Mouse (Mus musculus) myocyte (in vitro differentiated cells): ENCODE results near the gene Bloc1s2.

Experiments used
- CEBPB ChIP-seq: IDR thresholded peaks from 2 replicates; pipeline ENCODE4 v1.6.1; 2011; ENCODE audit warnings: mild to moderate bottlenecking, moderate library complexity; ENCODE audit not compliant: poor library complexity, insufficient read depth, severe bottlenecking
- E2F4 ChIP-seq: IDR thresholded peaks from one replicate; pipeline ENCODE4 v1.6.1; 2011; ENCODE audit warnings: mild to moderate bottlenecking, control low read depth, moderate library complexity; ENCODE audit not compliant: insufficient read depth
- MAX ChIP-seq: IDR thresholded peaks from one replicate; pipeline ENCODE4 v1.6.1; 2011; ENCODE audit warnings: low read depth, mild to moderate bottlenecking, control low read depth
- MYOD1 ChIP-seq, 3 experiments: IDR thresholded peaks; one replicate each; pipeline ENCODE4 v1.6.1; 2011; ENCODE audit warnings: control low read depth in 2 of 3, low read depth in 2 of 3, mild to moderate bottlenecking in 2 of 3, moderate library complexity in 1 of 3; ENCODE audit not compliant: insufficient read length in 2 of 3, control insufficient read depth in 1 of 3
- MYOG ChIP-seq, 3 experiments: IDR thresholded peaks; one replicate each; pipeline ENCODE4 v1.6.1; 2011; ENCODE audit warnings: control low read depth in 2 of 3, low read depth in 2 of 3, mild to moderate bottlenecking in 2 of 3; ENCODE audit not compliant: insufficient read length in 2 of 3, control insufficient read depth in 1 of 3, insufficient read depth in 1 of 3
- POLR2A ChIP-seq: IDR thresholded peaks from one replicate; pipeline ENCODE4 v1.6.1; 2011; ENCODE audit warnings: low read depth, mild to moderate bottlenecking, control low read depth, moderate library complexity; ENCODE audit not compliant: insufficient read length
- POLR2AphosphoS2 ChIP-seq: IDR thresholded peaks from one replicate; pipeline ENCODE4 v1.6.1; 2011; ENCODE audit warnings: low read depth, control low read depth; ENCODE audit not compliant: insufficient read length
- REST ChIP-seq: IDR thresholded peaks from one replicate; pipeline ENCODE4 v1.6.1; 2011; ENCODE audit warnings: mild to moderate bottlenecking, control low read depth, moderate library complexity; ENCODE audit not compliant: insufficient read depth, insufficient read length
- SRF ChIP-seq: IDR thresholded peaks from one replicate; pipeline ENCODE4 v1.6.1; 2011; ENCODE audit warnings: low read depth; ENCODE audit not compliant: control insufficient read depth, insufficient read length
- TCF12 ChIP-seq: IDR thresholded peaks from one replicate; pipeline ENCODE4 v1.6.1; 2011; ENCODE audit warnings: mild to moderate bottlenecking, control low read depth; ENCODE audit not compliant: poor library complexity, insufficient read depth, severe bottlenecking
- TCF3 ChIP-seq: IDR thresholded peaks from one replicate; pipeline ENCODE4 v1.6.1; 2011; ENCODE audit warnings: low read depth, control low read depth; ENCODE audit not compliant: insufficient read length
- USF1 ChIP-seq: IDR thresholded peaks from one replicate; pipeline ENCODE4 v1.6.1; 2011; ENCODE audit warnings: low read depth, mild to moderate bottlenecking, control low read depth, moderate library complexity

DNA sequence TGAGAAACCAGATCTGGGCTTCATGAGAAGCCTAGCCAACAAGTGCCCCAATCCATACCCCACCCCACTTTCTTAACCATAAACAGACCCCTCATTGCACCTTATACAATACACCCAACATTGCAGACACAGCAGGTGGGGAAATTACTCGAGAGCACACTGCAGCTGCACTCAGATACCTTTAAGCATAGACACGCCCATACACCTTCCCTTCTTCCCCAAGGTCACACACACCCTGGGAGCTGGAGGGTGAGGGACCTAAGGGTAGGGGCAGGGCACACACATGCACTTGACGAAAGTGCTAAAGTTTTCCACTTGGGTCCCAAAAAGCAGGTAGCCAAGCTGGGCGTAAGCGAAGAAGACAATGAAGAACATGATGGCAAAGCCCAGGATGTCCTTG lies 7.5 kb upstream of the Bloc1s2 start:
- TF ChIP-seq POLR2A: no peak
- no peak for TF ChIP-seq MYOD1 (IDR thresholded peaks at IDR 0.05; ENCODE audit: control insufficient read depth in 1 of 3, insufficient read length in 2 of 3, low read depth in 2 of 3)
- TF ChIP-seq CEBPB: no peak
- TF ChIP-seq MAX: no peak
- TF ChIP-seq POLR2AphosphoS2: no peak
- no peak for TF ChIP-seq TCF3
- no peak for TF ChIP-seq E2F4
- TF ChIP-seq MYOG (IDR thresholded peaks at IDR 0.05; ENCODE audit: control insufficient read depth in 1 of 3, insufficient read depth in 1 of 3, insufficient read length in 2 of 3, low read depth in 2 of 3): no peak
- TF ChIP-seq TCF12: no peak
- TF ChIP-seq USF1: no peak
- TF ChIP-seq SRF: no peak
- no peak for TF ChIP-seq REST
